Mouse (Mus musculus) intestine, embryonic 16.5 days (tissue): Measurements from ENCODE around the gene Odf4. TPM values are rescaled to one million over a fixed set of nuclear protein-coding genes. Genes with fewer than 3 reads are reported as not detected.
"Not testable (repeated sequence)": the region's sequence is repeated elsewhere in the genome, so short reads cannot be mapped to it uniquely, and the experiment has no call there.

Experiments used
- ATAC-seq: fragments of 200-750 bp; cut with Nextera tagmentation; 2 replicates; pipeline ENCODE4 v1.8.0; 2017; ENCODE audit warnings: moderate TSS enrichment, moderate library complexity
- H3K27ac ChIP-seq: fragments of 300-500 bp; sonication (generic); 2 replicates; pipeline ENCODE4 v1.5.1; 2014; ENCODE audit warnings: mild to moderate bottlenecking, low read length
- H3K27me3 ChIP-seq: fragments of 300-500 bp; sonication (generic); replicated peaks from 2 replicates; pipeline ENCODE4 v1.6.1; 2014; ENCODE audit warnings: low read length, control low read depth, mixed read lengths; ENCODE audit not compliant: control insufficient read depth, insufficient read depth
- H3K36me3 ChIP-seq: fragments of 300-500 bp; sonication (generic); 2 replicates; pipeline ENCODE4 v1.6.1; 2014; ENCODE audit warnings: low read length, control low read depth; ENCODE audit not compliant: control insufficient read depth, insufficient read depth
- H3K4me1 ChIP-seq: fragments of 300-500 bp; sonication (generic); 2 replicates; pipeline ENCODE4 v1.6.1; 2014; ENCODE audit warnings: low read length, control low read depth, mixed read lengths; ENCODE audit not compliant: control insufficient read depth, insufficient read depth
- H3K4me2 ChIP-seq: fragments of 300-500 bp; sonication (generic); 2 replicates; pipeline ENCODE4 v1.6.1; 2014; ENCODE audit warnings: low read depth, low read length, control low read depth
- H3K4me3 ChIP-seq: fragments of 300-500 bp; sonication (generic); 2 replicates; pipeline ENCODE4 v1.5.1; 2014; ENCODE audit warnings: mild to moderate bottlenecking, low read length
- H3K9ac ChIP-seq: fragments of 300-500 bp; sonication (generic); 2 replicates; pipeline ENCODE4 v1.6.1; 2014; ENCODE audit warnings: low read depth, low read length
- H3K9me3 ChIP-seq: fragments of 300-500 bp; sonication (generic); 2 replicates; pipeline ENCODE4 v1.6.1; 2016; ENCODE audit warnings: low read length, control low read depth; ENCODE audit not compliant: control insufficient read depth
- WGBS: fragments of 180-500 bp; shearing (Covaris S2); extraction: QIAGEN DNeasy Blood & Tissue Kit; methylation state at CpG from one replicate; pipeline ENCODE4 v1.1.7; 2014; 5-methylcytosine and 5-hydroxymethylcytosine counted together
- polyA plus RNA-seq: library from polyadenylated mRNA; unstranded; fragments of >200 nt; fragmentation: Nextera tagmentation; extraction: Ambion mirVana; gene quantifications from 2 replicates; pipeline ENCODE4 v1.2.1, GENCODE M21; 2015

Odf4 gene
- polyA plus RNA-seq, 1 experiment from 2014 or later: not detected

GRCm38 (mm10) chr11:68936951-68937350, 10.1 kb upstream of the Odf4 start:
- ATAC-seq, H3K27me3 ChIP-seq, H3K9me3 ChIP-seq, H3K4me1 ChIP-seq, H3K4me2 ChIP-seq, H3K4me3 ChIP-seq, H3K27ac ChIP-seq, H3K9ac ChIP-seq, H3K36me3 ChIP-seq: not testable (repeated sequence)
- 83% methylated on average over 4 of the region's 4 CpGs for WGBS

- no peaks in the 10 kb centered on the region for H3K27me3 ChIP-seq
- no peaks in the 10 kb centered on the region for H3K9me3 ChIP-seq
- no peaks in the 10 kb centered on the region for H3K36me3 ChIP-seq
- ATAC-seq: no peak
- no peak overlapping the region for H3K4me2 ChIP-seq
- H3K4me3 ChIP-seq: no peak overlapping the region
- 71% methylated on average over 5 of the region's 5 CpGs for WGBS
- H3K9ac ChIP-seq: no peak overlapping the region
- no peaks in the 10 kb centered on the region for H3K4me1 ChIP-seq
- H3K27ac ChIP-seq: no peak overlapping the region
Measured at GRCm38 (mm10) chr11:68933885-68934507, 7.1 kb upstream of the Odf4 start.

- ATAC-seq: no peak
- 30% methylated on average over 6 of the region's 6 CpGs for WGBS
- Histone ChIP-seq H3K27ac (no peak overlapping the region), H3K27me3 (no peaks in the 10 kb centered on the region), H3K4me1 (no peaks in the 10 kb centered on the region), H3K9me3 (no peaks in the 10 kb centered on the region), H3K4me2 (no peak overlapping the region), H3K4me3 (no peak overlapping the region), H3K36me3 (no peaks in the 10 kb centered on the region), H3K9ac (no peak overlapping the region)
Measured at GRCm38 (mm10) chr11:68929947-68930346, 3.1 kb upstream of the Odf4 start.

GRCm38 (mm10) chr11:68924749-68925148, 2.1 kb downstream of the Odf4 start:
- H3K9me3 ChIP-seq: no peaks in the 10 kb centered on the region
- H3K9ac ChIP-seq: no peak overlapping the region
- H3K27me3 ChIP-seq: no peaks in the 10 kb centered on the region
- ATAC-seq: no peak
- no peak overlapping the region for H3K27ac ChIP-seq
- 92% methylated on average over 2 of the region's 2 CpGs for WGBS
- no peaks in the 10 kb centered on the region for H3K36me3 ChIP-seq
- no peak overlapping the region for H3K4me3 ChIP-seq
- no peak overlapping the region for H3K4me2 ChIP-seq
- no peaks in the 10 kb centered on the region for H3K4me1 ChIP-seq

- no peaks in the 10 kb centered on the region for H3K36me3 ChIP-seq
- no peaks in the 10 kb centered on the region for H3K9me3 ChIP-seq
- no peaks in the 10 kb centered on the region for H3K4me1 ChIP-seq
- H3K9ac ChIP-seq: no peak overlapping the region
- no peak for ATAC-seq
- H3K4me3 ChIP-seq: no peak overlapping the region
- no peak overlapping the region for H3K27ac ChIP-seq
- no peaks in the 10 kb centered on the region for H3K27me3 ChIP-seq
- 61% methylated on average over 3 of the region's 3 CpGs for WGBS
- H3K4me2 ChIP-seq: no peak overlapping the region
Measured at GRCm38 (mm10) chr11:68923191-68923590, 3.7 kb downstream of the Odf4 start.

- H3K9me3 ChIP-seq: no peaks in the 10 kb centered on the region
- H3K4me3 ChIP-seq: no peak overlapping the region
- WGBS: 90% methylated on average over 4 of the region's 4 CpGs
- no peaks in the 10 kb centered on the region for H3K36me3 ChIP-seq
- H3K4me1 ChIP-seq: peaks cover 5% of the 10 kb centered on the region; the same call in 1 of the 2 replicates
- ATAC-seq: no peak
- H3K9ac ChIP-seq: no peak overlapping the region
- H3K27me3 ChIP-seq: no peaks in the 10 kb centered on the region
- H3K27ac ChIP-seq: no peak overlapping the region
- no peak overlapping the region for H3K4me2 ChIP-seq
Measured at GRCm38 (mm10) chr11:68914566-68914965, 12.3 kb downstream of the Odf4 start.

- no peak overlapping the region for H3K9ac ChIP-seq
- WGBS: 26% methylated on average over 14 of the region's 14 CpGs
- no peaks in the 10 kb centered on the region for H3K9me3 ChIP-seq
- peak overlapping the region; percentile 56 for H3K27ac ChIP-seq
- peaks cover 5% of the 10 kb centered on the region; the same call in 1 of the 2 replicates for H3K4me1 ChIP-seq
- no peaks in the 10 kb centered on the region for H3K27me3 ChIP-seq
- H3K36me3 ChIP-seq: no peaks in the 10 kb centered on the region
- no peak for ATAC-seq
- no peak overlapping the region for H3K4me3 ChIP-seq
- H3K4me2 ChIP-seq: no peak overlapping the region
Measured at GRCm38 (mm10) chr11:68911531-68912177, 15.2 kb downstream of the Odf4 start.

- peak overlapping the region; percentile 9; the same call in 1 of the 2 replicates for H3K27ac ChIP-seq
- WGBS: 46% methylated on average over 7 of the region's 7 CpGs
Measured at GRCm38 (mm10) chr11:68908846-68909503, 17.9 kb downstream of the Odf4 start.

GRCm38 (mm10) chr11:68907251-68907650, 19.6 kb downstream of the Odf4 start:
- 81% methylated on average over 3 of the region's 3 CpGs for WGBS

More at GRCm38 (mm10) chr11:68908846-68909503, 17.9 kb downstream of the Odf4 start:
- Histone ChIP-seq H3K36me3 (peaks cover 18% of the 10 kb centered on the region), H3K27me3 (no peaks in the 10 kb centered on the region), H3K9ac (no peak overlapping the region), H3K4me3 (no peak overlapping the region), H3K9me3 (no peaks in the 10 kb centered on the region), H3K4me2 (no peak overlapping the region), H3K4me1 (peaks cover 5% of the 10 kb centered on the region; the same call in 1 of the 2 replicates)
- no peak for ATAC-seq

More at GRCm38 (mm10) chr11:68907251-68907650, 19.6 kb downstream of the Odf4 start:
- Histone ChIP-seq H3K27ac (no peak overlapping the region), H3K9ac (no peak overlapping the region), H3K36me3 (peaks cover 26% of the 10 kb centered on the region), H3K4me3 (no peak overlapping the region), H3K4me1 (peaks cover 7% of the 10 kb centered on the region; the same call in 1 of the 2 replicates), H3K9me3 (no peaks in the 10 kb centered on the region), H3K27me3 (no peaks in the 10 kb centered on the region), H3K4me2 (no peak overlapping the region)
- no peak for ATAC-seq
